Mouse (Mus musculus) intestine, embryonic 15.5 days (tissue): ENCODE results near the gene Olfr282. TPM values are rescaled to one million over a fixed set of nuclear protein-coding genes. Genes with fewer than 3 reads are reported as not detected.
A peak's percentile ranks its signal among the peaks of the same experiment; 100 is the strongest.

ENCODE experiments used
- ATAC-seq: fragments of 200-750 bp; cut with Nextera tagmentation; 2 replicates; pipeline ENCODE4 v1.8.0; 2017; ENCODE audit warnings: moderate TSS enrichment, moderate library complexity
- H3K27ac ChIP-seq: fragments of 300-500 bp; sonication (generic); 2 replicates; pipeline ENCODE4 v1.5.1; 2015; ENCODE audit warnings: mild to moderate bottlenecking, inconsistent platforms
- H3K27me3 ChIP-seq: fragments of 300-500 bp; sonication (generic); replicated peaks from 2 replicates; pipeline ENCODE4 v1.6.1; 2015; ENCODE audit warnings: inconsistent platforms
- H3K36me3 ChIP-seq: fragments of 300-500 bp; sonication (generic); 2 replicates; pipeline ENCODE4 v1.6.1; 2015; ENCODE audit warnings: inconsistent platforms
- H3K4me1 ChIP-seq: fragments of 300-500 bp; sonication (generic); replicated peaks from 2 replicates; pipeline ENCODE4 v1.6.1; 2015; ENCODE audit warnings: inconsistent platforms
- H3K4me2 ChIP-seq: fragments of 300-500 bp; sonication (generic); replicated peaks from 2 replicates; pipeline ENCODE4 v1.6.1; 2015; ENCODE audit warnings: mild to moderate bottlenecking, inconsistent platforms
- H3K4me3 ChIP-seq: fragments of 300-500 bp; sonication (generic); replicated peaks from 2 replicates; pipeline ENCODE4 v1.5.1; 2015; ENCODE audit warnings: inconsistent platforms
- H3K9ac ChIP-seq: fragments of 300-500 bp; sonication (generic); 2 replicates; pipeline ENCODE4 v1.6.1; 2015; ENCODE audit warnings: inconsistent platforms
- H3K9me3 ChIP-seq: fragments of 300-500 bp; sonication (generic); 2 replicates; pipeline ENCODE4 v1.6.1; 2016; ENCODE audit warnings: inconsistent platforms
- WGBS: fragments of 180-500 bp; shearing (Covaris S2); methylation state at CpG from one replicate; pipeline ENCODE4 v1.1.7; 2015; 5-methylcytosine and 5-hydroxymethylcytosine counted together
- polyA plus RNA-seq: library from polyadenylated mRNA; unstranded; fragments of >200 nt; fragmentation: Nextera tagmentation; extraction: Ambion mirVana; gene quantifications from 2 replicates; pipeline ENCODE4 v1.2.1, GENCODE M21; 2015

The Olfr282 gene
- polyA plus RNA-seq, 1 experiment from 2014 or later, result not detected

- no peak overlapping the region for H3K4me2 ChIP-seq
- H3K9ac ChIP-seq, result no peak overlapping the region
- H3K4me3 ChIP-seq, result no peak overlapping the region
- no peaks in the 10 kb centered on the region for H3K27me3 ChIP-seq
- no peak overlapping the region for H3K27ac ChIP-seq
- no peaks in the 10 kb centered on the region for H3K9me3 ChIP-seq
- no peak for ATAC-seq
- H3K4me1 ChIP-seq, result no peaks in the 10 kb centered on the region
- 70% methylated on average over 7 of the region's 7 CpGs for WGBS
- no peaks in the 10 kb centered on the region for H3K36me3 ChIP-seq
These were observed 12.9 kb upstream of the Olfr282 start for GRCm38 (mm10) chr15:98418096-98418495.

- Histone ChIP-seq H3K4me2 (no peak overlapping the region), H3K9me3 (no peaks in the 10 kb centered on the region), H3K4me1 (0 out of 2 replicates have a peak, but pooled peaks cover 5% of the 10 kb centered on the region), H3K9ac (no peak overlapping the region), H3K36me3 (no peaks in the 10 kb centered on the region), H3K27me3 (no peaks in the 10 kb centered on the region), H3K27ac (no peak overlapping the region), H3K4me3 (no peak overlapping the region)
- ATAC-seq, result no peak
- 52% methylated on average over 4 of the region's 4 CpGs for WGBS
These were observed 10.1 kb upstream of the Olfr282 start for GRCm38 (mm10) chr15:98420897-98421296.

DNA sequence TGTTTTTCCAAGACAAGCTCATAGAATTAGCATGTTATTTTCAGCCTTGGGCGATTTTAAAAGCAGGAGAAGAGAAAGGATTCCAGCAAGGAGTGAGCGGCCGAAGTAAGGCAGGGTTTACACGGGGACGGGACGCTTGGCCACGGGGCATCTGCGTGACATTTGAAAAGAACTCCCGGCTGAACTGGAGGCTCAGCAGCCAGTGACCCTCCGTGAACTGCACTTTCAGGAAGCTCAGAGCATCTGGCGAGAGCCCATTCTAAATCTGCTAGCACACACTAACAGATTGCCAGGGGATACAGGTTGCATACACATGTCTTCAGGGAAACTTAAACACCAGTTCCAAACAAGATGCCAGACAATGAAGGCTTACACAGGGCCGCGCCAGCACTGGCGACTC, 6.7 kb upstream of the Olfr282 start:
- 0 out of 2 replicates have a peak, but pooled peaks have one; percentile 10 for ATAC-seq
- H3K27me3 ChIP-seq, result no peaks in the 10 kb centered on the region
- H3K36me3 ChIP-seq, result no peaks in the 10 kb centered on the region
- no peaks in the 10 kb centered on the region for H3K9me3 ChIP-seq
- no peak overlapping the region for H3K27ac ChIP-seq
- 0 out of 2 replicates have a peak, but pooled peaks cover 5% of the 10 kb centered on the region for H3K4me1 ChIP-seq
- WGBS, result 44% methylated on average over 14 of the region's 14 CpGs
- peak overlapping the region; percentile 9; the same call in 1 of the 2 replicates for H3K4me2 ChIP-seq
- no peak overlapping the region for H3K9ac ChIP-seq
- no peak overlapping the region for H3K4me3 ChIP-seq

DNA sequence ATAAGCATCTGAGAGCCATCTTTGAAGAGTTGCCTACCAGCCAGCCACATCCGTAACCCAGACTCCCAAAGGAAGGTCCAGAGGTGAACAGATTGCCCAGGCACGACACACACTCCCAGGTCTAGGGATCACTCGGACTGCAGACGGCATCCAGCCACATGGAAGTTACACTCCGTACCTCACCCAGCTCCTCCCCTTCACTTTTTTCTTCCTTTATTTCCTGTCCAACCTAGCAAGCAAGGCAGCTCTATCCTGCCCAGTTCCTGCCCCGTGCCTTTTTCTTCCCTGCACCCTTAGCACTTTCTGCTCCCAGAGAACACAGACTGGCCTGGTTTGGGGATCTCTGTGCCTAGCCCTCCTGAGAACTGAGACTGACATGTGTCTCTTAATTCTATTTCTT, 6.3 kb upstream of the Olfr282 start:
- H3K4me2 ChIP-seq, result peak overlapping the region; percentile 9; the same call in 1 of the 2 replicates
- H3K9ac ChIP-seq, result no peak overlapping the region
- no peak overlapping the region for H3K4me3 ChIP-seq
- H3K4me1 ChIP-seq, result 0 out of 2 replicates have a peak, but pooled peaks cover 5% of the 10 kb centered on the region
- H3K27me3 ChIP-seq, result no peaks in the 10 kb centered on the region
- ATAC-seq, result peak; percentile 90
- peak overlapping the region; percentile 58; the same call in 1 of the 2 replicates for H3K27ac ChIP-seq
- H3K9me3 ChIP-seq, result no peaks in the 10 kb centered on the region
- 23% methylated on average over 6 of the region's 6 CpGs for WGBS
- no peaks in the 10 kb centered on the region for H3K36me3 ChIP-seq

- no peaks in the 10 kb centered on the region for H3K27me3 ChIP-seq
- H3K4me3 ChIP-seq, result no peak overlapping the region
- 52% methylated on average over 7 of the region's 7 CpGs for WGBS
- no peaks in the 10 kb centered on the region for H3K36me3 ChIP-seq
- H3K27ac ChIP-seq, result peak overlapping the region; percentile 58; the same call in 1 of the 2 replicates
- no peak overlapping the region for H3K9ac ChIP-seq
- 0 out of 2 replicates have a peak, but pooled peaks cover 5% of the 10 kb centered on the region for H3K4me1 ChIP-seq
- no peaks in the 10 kb centered on the region for H3K9me3 ChIP-seq
- peak overlapping the region; percentile 9; the same call in 1 of the 2 replicates for H3K4me2 ChIP-seq
- peak; percentile 96 for ATAC-seq
These were observed 5.8 kb upstream of the Olfr282 start for GRCm38 (mm10) chr15:98425188-98425587.

DNA sequence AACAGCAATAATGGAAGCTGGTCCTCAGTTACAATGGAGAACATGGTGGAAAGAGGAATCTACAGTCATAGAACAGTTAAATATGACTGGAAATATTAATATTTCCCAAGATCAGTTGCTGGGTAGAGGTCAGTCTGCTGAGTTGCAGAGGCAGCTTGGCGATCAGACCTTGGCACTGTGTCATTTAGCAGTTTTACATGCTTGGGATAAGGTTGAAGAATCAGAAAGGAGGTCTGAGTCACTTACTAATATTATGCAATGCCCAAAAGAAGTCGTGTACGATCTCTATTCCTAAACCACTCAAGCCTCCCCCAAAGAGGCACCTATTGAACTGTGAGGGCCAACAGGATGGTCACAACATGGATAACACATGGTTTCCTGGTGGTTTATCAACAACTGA, 13.5 kb downstream of the Olfr282 start:
- H3K4me3 ChIP-seq, result no peak overlapping the region
- WGBS, result 72% methylated on average over 3 of the region's 3 CpGs
- no peak for ATAC-seq

DNA sequence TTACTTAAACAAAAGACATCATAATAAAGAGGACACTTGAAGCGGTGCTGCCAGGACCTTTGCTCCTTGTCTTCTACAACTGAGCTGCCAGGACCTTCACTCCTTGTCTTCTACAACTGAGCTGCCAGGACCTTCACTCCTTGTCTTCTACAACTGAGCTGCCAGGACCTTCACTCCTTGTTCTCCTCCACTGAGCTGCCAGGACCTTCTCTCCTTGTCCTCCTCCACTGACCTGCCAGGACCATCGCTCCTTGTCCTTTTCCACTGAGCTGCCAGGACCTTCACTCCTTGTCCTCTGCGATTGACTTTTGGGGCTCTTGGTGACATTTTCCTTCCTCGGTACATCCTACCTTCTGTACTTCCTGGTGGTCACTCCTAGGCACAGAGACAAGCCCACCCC, 17.5 kb downstream of the Olfr282 start:
- Histone ChIP-seq H3K36me3 (no peaks in the 10 kb centered on the region), H3K4me1 (no peaks in the 10 kb centered on the region), H3K9me3 (no peaks in the 10 kb centered on the region), H3K27ac (no peak overlapping the region), H3K4me2 (no peak overlapping the region), H3K9ac (no peak overlapping the region), H3K4me3 (no peak overlapping the region), H3K27me3 (no peaks in the 10 kb centered on the region; the same call in 1 of the 2 replicates)
- 64% methylated on average over 4 of the region's 4 CpGs for WGBS
- ATAC-seq, result no peak

More for the DNA sequence above, 13.5 kb downstream of the Olfr282 start:
- H3K4me1 ChIP-seq, result no peaks in the 10 kb centered on the region
- H3K27me3 ChIP-seq, result no peaks in the 10 kb centered on the region
- no peak overlapping the region for H3K9ac ChIP-seq
- H3K36me3 ChIP-seq, result no peaks in the 10 kb centered on the region
- H3K27ac ChIP-seq, result no peak overlapping the region
- H3K4me2 ChIP-seq, result no peak overlapping the region
- H3K9me3 ChIP-seq, result no peaks in the 10 kb centered on the region

- no peak within 1 kb of the TSS for H3K4me2 ChIP-seq
- 89% methylated on average over 7 of the region's 7 CpGs for WGBS
- no peak for ATAC-seq
These were observed 21.3 kb downstream of the Olfr282 start, which contains the start of gene Olfr281 for GRCm38 (mm10) chr15:98452288-98452687. Gene Olfr281, plus strand, starts transcription at chr15:98452588.

DNA sequence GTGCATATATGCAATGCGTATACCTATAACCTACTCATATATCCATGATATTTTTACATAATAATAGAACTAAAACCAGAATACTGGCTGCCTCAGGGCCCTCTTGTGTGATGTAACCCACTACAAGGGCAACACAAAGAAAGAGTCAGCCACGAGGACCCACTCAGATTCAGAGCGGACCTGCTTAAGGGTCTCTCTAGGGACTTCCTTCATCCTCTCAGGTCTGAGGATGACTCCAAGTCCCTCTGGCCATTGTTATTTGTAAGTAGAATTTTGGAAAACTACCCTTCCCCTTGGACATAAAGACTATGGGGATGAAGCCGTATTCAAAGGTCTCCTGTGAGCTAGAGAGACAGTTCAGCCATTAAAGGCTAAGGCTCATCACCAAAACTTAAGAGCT, 38.6 kb downstream of the Olfr282 start, which contains the start of gene OR5BS1P:
OR5BS1P (plus strand) TSS at position 301 of the 400 bp plus-strand sequence.
- no peaks in the 10 kb centered on the region for H3K36me3 ChIP-seq
- H3K27ac ChIP-seq, result no peak within 1 kb of the TSS
- no peak within 1 kb of the TSS for H3K4me2 ChIP-seq
- no peaks in the 10 kb centered on the region for H3K9me3 ChIP-seq
- H3K4me1 ChIP-seq, result no peaks in the 10 kb centered on the region
- H3K27me3 ChIP-seq, result no peaks in the 10 kb centered on the region
- no peak within 1 kb of the TSS for H3K9ac ChIP-seq
- WGBS, result 89% methylated on average over 4 of the region's 4 CpGs
- H3K4me3 ChIP-seq, result no peak within 1 kb of the TSS
- ATAC-seq, result no peak

More at GRCm38 (mm10) chr15:98452288-98452687, 21.3 kb downstream of the Olfr282 start, which contains the start of gene Olfr281:
- H3K36me3 ChIP-seq, result no peaks in the 10 kb centered on the region
- no peak within 1 kb of the TSS for H3K27ac ChIP-seq
- H3K27me3 ChIP-seq, result no peaks in the 10 kb centered on the region; the same call in 1 of the 2 replicates
- H3K4me1 ChIP-seq, result no peaks in the 10 kb centered on the region
- H3K4me3 ChIP-seq, result no peak within 1 kb of the TSS
- no peaks in the 10 kb centered on the region for H3K9me3 ChIP-seq
- no peak within 1 kb of the TSS for H3K9ac ChIP-seq

GRCm38 (mm10) chr15:98471539-98471938, 40.5 kb downstream of the Olfr282 start:
- Histone ChIP-seq H3K9me3 (no peaks in the 10 kb centered on the region), H3K36me3 (no peaks in the 10 kb centered on the region), H3K27ac (no peak overlapping the region), H3K4me2 (no peak overlapping the region), H3K9ac (no peak overlapping the region), H3K27me3 (no peaks in the 10 kb centered on the region), H3K4me1 (no peaks in the 10 kb centered on the region), H3K4me3 (no peak overlapping the region)
- no peak for ATAC-seq
- WGBS, result 89% methylated on average over 13 of the region's 13 CpGs

DNA sequence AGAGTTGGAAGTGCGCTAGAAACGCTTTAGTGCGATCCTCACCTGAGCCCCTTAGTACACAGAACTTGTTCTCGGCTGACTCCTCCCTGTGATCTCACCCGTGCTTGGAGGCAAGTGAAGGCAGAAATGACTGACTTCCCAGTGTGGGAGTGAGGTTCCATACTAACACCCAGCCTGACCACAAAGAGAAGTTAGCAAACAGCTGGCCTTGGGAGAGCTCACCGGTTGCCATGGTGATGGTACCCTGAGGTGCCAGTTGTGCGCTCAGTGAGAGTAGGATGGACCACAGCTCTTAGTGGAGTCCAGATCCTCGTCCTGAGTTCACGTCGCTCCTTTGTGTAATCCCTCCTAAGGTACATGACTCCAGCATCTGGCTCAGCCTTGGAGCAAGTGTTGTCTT, 43.9 kb downstream of the Olfr282 start:
- Histone ChIP-seq H3K36me3 (no peaks in the 10 kb centered on the region), H3K4me3 (no peak overlapping the region), H3K9me3 (no peaks in the 10 kb centered on the region), H3K27me3 (no peaks in the 10 kb centered on the region), H3K27ac (no peak overlapping the region), H3K4me2 (no peak overlapping the region), H3K4me1 (no peaks in the 10 kb centered on the region), H3K9ac (no peak overlapping the region)
- ATAC-seq, result no peak
- WGBS, result 73% methylated on average over 10 of the region's 10 CpGs

GRCm38 (mm10) chr15:98475382-98475781, 44.4 kb downstream of the Olfr282 start:
- WGBS, result 50% methylated on average over 10 of the region's 10 CpGs
- Histone ChIP-seq H3K36me3 (no peaks in the 10 kb centered on the region), H3K27me3 (no peaks in the 10 kb centered on the region), H3K4me1 (no peaks in the 10 kb centered on the region), H3K4me2 (no peak overlapping the region), H3K27ac (no peak overlapping the region), H3K9me3 (no peaks in the 10 kb centered on the region), H3K4me3 (no peak overlapping the region), H3K9ac (no peak overlapping the region)
- ATAC-seq, result no peak

- Histone ChIP-seq H3K4me1 (no peaks in the 10 kb centered on the region), H3K27me3 (no peaks in the 10 kb centered on the region), H3K4me2 (no peak overlapping the region), H3K9ac (no peak overlapping the region; the same call in 1 of the 2 replicates), H3K27ac (no peak overlapping the region), H3K4me3 (no peak overlapping the region), H3K36me3 (no peaks in the 10 kb centered on the region), H3K9me3 (no peaks in the 10 kb centered on the region)
- ATAC-seq, result no peak
- WGBS, result 78% methylated on average over 5 of the region's 5 CpGs
These were observed 45.3 kb downstream of the Olfr282 start for GRCm38 (mm10) chr15:98476281-98476680.
